Mouse (Mus musculus): Measurements from ENCODE around the gene Ptprn2.
A peak's percentile ranks its signal among the peaks of the same experiment; 100 is the strongest.

The Ptprn2 gene

DNA sequence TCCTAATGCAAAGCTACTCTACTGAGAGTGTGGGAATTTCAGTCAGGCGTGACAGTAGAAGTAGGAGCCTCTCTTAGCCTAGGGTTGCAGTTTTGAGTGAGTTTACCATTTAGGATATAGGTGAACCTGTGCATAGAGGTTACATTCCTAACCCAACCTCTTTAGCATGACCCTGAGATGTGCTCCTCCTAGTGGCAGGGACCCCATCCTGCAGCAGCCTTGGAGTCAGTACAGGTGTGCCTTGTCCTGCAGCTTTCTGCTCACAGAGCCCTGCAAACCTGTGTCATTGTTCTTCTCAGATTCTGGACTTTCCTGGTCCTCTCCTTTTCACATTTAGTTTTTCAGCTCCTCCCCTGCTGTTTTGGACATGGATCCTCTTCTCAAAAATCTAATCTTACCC, 168.2 kb downstream of the Ptprn2 start:
- no peak for DNase-seq

GRCm38 (mm10) chr12:116660076-116660475, 174.6 kb downstream of the Ptprn2 start:
- peak; percentile 35 for DNase-seq

- DNase-seq = no peak
These were observed 175.5 kb downstream of the Ptprn2 start for GRCm38 (mm10) chr12:116661018-116661417.

DNA sequence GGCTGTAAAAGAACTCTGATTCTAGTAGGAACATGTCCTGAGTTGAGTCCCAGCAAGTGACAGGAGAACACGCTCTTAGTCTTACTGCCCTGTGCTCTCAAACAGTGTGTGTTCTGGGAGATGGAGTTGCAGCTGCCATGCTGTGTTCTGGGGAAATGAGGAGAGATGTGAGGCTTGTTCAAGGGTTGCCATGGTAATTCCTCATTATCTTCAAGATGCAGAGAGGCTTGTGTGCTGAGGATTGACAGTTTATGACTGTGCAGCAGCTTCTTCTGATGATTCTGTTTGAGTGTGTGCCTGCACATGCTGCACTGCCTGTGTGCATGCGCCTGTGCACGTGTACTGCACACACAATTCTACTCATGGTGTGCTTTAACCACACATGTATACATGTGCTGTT, 192.2 kb downstream of the Ptprn2 start:
- DNase-seq = no peak

DNA sequence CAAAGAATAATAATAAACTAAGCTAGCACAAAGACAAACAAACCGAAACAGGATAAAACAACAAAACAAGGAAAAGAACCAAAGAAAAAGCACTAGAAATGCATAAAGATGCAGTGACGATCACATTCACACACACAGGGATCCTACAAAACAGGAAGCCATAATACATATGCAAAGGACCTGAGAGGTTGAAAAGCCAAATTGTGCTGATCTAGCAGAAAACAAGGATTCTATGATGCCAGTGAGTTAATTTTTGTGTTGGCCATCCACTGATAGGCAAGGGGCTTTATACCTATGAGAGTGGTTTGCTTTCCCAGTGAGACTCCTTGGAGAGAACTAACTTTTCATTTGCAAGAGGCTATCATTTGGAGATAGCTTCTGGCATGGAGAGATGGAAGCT, 204.3 kb downstream of the Ptprn2 start:
- DNase-seq = no peak

DNA sequence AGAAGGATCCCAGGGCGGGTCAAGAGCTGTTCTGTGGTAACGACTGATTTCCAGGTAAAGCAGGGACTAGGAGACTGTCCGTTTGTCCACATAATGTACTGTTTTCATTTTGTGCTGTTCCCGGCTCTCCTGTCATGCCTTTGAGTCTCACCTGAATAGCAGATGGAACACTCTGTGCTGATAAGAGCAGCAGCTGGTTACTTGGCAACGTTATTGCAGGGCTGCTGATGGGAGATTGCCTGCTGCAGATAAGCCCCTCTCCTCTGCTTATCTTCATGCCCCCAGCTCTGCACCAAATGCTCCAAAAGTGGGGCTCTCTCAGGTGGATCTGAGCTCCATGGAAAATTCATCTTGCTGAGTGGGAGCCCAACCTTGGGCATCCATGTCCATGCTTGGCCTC, 224.0 kb downstream of the Ptprn2 start:
- no peak for DNase-seq

DNA sequence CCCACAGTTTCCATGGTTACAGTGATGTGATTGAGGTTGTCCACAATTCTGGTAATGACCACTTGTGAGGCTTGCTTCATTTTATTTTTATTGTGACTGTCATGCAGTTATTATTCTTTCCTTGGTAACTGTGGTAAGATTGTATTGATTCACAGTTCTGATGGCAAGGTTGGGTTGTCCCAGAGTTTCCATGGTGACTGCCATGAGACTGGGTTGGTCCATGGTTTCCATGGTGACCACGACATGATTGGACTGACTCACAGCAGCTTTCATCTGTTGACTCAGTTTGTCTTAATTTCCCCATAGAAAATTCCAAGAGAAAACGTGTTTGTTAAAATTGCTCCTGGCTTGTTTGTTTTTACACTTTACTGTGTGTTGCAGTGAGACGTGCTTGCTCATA, 225.2 kb downstream of the Ptprn2 start:
- DNase-seq = no peak

DNA sequence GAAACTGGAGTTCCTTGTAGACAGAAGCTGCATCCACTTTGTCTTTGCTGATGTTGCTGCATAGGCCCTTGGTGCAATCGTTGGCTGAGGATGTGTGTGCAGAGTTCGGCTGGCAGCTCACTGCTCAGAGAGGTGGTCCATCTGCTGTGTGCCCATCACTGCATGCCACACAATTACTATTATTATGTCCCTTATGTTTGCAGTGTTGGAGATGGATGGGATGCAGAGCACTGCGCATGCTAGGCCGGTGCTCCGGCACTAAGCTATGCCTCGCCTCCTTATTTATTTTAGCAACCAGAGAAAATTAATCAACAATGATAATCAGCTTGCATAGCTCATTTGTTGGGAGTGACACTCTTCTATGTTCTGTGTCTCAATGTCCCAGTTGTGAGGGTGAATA, 225.6 kb downstream of the Ptprn2 start:
- DNase-seq = no peak

- no peak for DNase-seq
These were observed 227.6 kb downstream of the Ptprn2 start for GRCm38 (mm10) chr12:116713096-116713495.

DNA sequence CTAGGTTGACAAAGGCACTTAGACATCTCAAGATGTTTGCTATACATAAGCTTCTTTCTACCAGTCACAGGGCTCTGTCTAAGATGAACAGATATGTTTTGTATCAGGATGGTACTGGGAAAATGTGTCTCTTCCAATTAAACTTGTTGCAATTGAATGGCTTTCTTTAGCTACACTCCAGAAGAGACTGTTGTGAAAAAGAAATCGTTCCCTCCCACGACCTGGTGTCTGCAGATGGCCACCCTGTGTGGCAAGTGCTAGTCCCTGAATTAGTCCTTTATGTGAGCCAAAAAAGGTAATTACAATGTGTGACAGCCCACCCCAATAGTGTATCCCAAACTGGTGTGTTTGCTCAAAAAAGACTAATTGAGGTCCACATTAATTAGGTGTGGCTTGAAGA, 235.5 kb downstream of the Ptprn2 start:
- DNase-seq = no peak

DNA sequence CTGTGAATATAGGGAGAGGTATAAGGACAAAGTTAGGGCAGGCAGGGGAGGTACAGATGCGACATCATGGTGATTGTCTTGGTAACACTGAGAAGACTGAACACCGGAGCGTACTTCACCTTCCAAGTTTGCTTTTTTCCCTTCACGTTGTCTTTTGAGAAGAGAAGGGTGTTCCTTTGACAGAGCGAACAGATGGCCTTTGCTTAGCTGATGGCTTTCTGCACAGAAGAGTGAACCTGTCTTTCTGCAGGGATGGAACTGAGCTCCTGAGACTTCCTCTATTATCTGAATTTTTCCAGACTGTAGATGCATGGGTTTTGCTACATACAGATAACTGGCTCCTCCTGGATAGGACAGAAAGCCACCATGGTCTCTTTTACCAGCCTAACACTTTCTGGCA, 254.6 kb downstream of the Ptprn2 start:
- no peak for DNase-seq

DNA sequence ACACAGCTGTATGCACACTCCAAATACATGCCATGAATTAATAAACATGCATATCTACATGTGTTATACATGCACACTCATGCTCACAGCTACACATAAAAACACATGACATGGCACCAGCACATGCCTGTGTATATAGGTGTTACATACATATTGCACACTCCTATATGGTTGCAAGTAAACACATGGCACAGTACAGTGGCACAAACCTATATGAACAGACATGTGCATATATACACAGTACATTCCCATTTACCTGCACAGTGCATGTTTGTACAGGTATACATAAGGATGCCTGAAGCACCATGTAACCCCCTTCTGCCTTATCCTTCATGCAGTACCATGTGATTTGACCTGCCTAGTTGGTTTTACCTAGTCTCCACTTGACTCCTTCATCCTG, 255.8 kb downstream of the Ptprn2 start:
- DNase-seq = no peak

DNA sequence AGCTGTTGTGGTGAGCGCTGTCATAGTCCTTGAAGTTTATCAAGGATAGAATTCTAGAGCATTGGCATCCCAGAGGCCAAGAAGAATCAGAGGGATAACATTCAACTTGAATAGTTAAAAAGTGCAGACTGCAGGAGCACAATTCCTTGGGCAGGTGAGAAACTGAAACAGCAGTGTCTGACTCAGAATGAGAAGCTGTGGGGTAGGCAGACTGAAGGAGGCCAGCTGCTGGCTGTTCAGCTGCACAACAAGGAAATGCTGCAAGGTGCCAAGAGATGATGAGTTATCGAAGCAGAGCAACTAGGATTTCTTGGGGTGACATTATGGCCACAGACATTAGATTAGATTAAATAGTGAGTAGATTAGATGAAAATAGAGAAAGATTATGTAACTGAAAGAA, 260.9 kb downstream of the Ptprn2 start:
- DNase-seq = no peak

GRCm38 (mm10) chr12:116752784-116753183, 267.3 kb downstream of the Ptprn2 start:
- no peak for DNase-seq

DNA sequence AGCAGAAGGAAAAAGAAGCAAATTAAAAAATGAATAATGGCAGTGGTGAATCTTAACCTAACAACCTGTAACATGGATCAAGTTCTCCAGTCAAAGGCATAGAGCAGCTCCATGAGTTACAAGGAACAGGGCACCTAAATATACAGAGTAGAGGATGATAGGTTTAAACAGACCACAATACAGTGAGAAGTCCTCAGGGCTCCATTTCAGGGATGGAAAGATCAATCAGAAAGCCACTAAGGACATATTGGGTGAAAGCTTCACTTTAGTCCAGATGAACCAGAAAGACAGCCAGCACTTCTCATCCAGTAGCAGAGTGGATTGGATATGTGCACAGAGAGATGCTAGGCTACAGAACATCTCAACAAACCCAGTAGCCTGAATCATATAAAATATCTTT, 278.4 kb downstream of the Ptprn2 start:
- DNase-seq = no peak

- DNase-seq = no peak
These were observed 285.4 kb downstream of the Ptprn2 start for GRCm38 (mm10) chr12:116770911-116771310.

GRCm38 (mm10) chr12:116771493-116771892, 286.0 kb downstream of the Ptprn2 start:
- DNase-seq = no peak

- no peak for DNase-seq
These were observed 286.6 kb downstream of the Ptprn2 start for GRCm38 (mm10) chr12:116772081-116772566.

GRCm38 (mm10) chr12:116773344-116773743, 287.8 kb downstream of the Ptprn2 start:
- no peak for DNase-seq

- no peak for DNase-seq
These were observed 290.9 kb downstream of the Ptprn2 start for GRCm38 (mm10) chr12:116776447-116776846.

DNA sequence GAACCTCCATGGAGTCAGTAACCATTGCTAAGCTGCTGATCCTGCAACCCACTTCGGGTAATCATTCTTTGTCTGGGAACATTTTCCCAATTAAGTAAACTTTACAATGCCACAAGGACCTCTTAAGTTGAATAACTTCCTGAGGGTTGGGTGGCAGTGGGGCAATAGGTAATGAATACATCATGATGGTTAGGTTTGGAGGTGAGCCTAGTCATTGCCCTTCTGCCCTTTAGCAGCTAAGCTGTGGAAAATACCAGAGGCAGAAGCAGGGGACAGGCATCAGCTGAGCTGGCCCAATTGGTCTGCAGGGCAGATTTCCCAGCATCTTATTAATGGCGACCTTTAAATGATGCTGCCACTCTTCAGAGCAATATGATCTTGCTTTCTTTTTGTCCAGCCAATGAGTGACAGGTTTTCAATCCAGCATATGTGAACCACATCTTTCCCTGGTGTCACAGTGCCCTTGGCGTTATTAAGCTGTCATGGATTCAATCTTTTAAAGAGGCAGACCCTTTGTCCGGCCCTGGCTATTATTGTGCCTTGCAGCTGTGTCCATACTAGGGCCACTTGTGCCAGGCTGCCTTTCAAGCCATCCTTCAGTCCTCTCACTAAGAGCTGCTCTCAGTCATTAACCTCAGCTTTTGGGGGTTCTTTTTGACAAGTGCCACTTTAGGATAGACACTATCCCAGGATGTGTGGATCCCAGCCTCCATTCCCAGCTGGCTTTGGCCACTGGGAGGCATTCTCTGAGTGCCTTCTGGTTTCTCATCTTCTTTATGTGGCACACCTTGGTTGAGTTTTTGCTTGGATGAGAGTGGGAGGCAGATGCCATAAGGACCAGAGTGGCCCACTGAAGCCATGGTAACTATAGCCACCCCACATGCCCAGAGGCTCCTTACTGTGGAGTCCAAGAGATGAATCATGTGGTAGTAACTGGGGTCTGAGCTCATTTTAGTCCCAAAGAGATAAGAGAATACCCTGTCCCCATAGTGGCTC, 292.9 kb downstream of the Ptprn2 start:
- no peak for DNase-seq

DNA sequence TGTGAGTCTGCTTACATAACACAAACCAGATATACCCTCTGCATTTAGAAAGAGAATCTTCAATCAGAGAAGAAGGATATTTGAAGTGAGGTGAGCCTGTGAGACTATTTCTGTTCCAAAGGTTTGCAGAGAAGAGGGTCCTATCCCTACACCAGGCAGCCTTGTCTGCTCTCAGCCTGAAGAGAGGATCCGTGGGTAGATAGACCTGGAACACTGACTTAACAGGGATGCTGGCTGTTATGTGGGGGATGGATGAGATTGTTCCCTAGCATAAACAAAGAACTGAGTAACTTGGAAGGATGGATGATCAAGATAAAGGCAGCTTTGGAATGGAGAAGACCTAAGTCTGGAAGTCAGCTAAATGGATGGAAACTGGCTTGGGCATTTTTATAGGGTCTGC, 294.9 kb downstream of the Ptprn2 start:
- DNase-seq = no peak

DNA sequence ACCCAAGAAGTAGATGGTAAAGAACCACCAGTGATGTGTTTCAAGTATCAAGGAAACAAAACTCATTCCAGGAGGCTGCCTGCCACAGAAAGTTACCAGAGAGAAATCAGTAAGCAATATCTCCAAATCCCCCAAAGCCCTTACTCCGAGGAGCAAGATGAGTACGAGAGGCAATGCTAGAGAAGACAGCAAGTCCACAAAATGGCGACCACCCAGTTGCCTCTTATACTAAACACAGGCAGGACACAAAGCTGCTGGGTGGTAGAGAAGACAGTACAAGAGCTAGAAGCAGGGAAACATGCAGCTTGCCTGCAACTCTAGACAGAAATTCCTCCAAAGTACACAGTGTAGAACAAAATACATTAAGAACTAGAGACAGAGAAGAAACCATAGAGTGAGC, 300.2 kb downstream of the Ptprn2 start:
- no peak for DNase-seq

- no peak for DNase-seq
These were observed 302.8 kb downstream of the Ptprn2 start for GRCm38 (mm10) chr12:116788346-116788745.

- no peak for DNase-seq
These were observed 317.8 kb downstream of the Ptprn2 start for GRCm38 (mm10) chr12:116803331-116803730.
